Mouse (Mus musculus): ENCODE results near the gene Ddn.
A peak's percentile ranks its signal among the peaks of the same experiment; 100 is the strongest.

Gene Ddn

DNA sequence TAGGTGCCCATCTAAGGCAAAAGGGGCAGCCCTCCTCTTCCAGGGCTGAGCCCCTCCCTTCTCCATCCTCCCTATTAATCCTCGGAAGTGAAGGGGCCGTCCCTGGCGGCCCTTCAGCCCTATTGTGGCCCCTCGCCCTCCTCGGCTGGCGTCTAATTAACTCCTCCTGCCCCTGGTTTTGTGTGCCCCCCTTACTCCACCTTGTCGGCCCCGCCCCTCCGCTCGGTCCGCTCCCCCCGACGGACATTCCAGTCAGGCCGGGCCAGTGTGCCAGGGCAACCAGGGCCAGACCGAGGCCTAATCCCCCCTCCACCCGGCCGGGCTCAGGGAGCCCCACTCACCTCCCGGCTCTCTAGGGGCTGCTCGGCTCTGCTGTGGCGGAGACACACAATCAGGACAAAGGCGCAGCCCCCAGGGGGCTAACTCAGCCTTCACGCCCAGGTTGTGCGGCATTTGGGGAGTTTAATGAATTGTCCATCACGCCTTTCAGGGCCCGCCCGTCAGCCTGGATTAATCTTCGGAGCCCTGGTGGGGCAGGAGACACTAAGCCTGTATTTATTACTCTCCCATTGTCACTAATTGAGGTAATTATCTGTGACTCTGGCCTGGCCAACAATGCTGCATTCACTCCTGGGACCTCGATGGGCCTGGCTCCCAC is 11.3 kb downstream of the Ddn start:
- no peak for DNase-seq (ENCODE audit: low spot score)

DNA sequence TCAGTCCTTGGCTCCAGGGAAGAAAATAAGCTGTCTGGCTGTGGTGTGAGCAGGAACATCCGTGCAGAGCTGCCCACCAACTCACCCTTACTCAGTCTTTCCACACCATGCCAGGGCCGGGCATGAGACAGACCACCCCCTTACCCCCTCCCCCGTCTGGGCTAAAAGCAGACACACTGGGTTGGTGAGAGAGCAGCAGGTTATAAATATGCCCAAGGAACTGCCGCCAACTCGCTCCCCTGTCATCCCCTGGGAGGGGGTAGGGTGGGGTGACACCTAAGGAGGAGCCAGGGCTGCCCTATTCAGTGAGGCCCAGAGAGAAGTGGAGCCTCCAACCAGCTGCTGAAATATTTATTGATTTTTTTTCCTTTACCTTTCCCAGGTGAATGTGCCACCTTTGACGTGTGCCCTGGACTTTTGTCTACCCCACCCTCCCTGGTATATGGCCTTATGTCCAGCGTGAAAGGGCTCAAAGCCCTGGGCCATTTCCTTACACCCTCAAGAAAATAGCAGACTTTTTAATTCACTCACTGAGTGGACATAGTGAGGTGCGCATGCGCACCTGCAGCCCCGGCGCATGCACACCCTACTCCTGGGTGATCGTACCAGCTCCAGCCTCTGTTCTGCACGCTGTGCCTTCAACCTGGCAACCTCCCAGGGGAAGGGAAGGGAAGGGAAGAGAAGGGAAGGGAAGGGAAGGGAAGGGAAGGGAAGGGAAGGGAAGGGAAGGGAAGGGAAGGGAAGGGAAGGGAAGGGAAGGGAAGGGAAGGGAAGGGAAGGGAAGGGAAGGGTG is 12.3 kb downstream of the Ddn start:
- DNase-seq (ENCODE audit: low spot score) = no peak

DNA sequence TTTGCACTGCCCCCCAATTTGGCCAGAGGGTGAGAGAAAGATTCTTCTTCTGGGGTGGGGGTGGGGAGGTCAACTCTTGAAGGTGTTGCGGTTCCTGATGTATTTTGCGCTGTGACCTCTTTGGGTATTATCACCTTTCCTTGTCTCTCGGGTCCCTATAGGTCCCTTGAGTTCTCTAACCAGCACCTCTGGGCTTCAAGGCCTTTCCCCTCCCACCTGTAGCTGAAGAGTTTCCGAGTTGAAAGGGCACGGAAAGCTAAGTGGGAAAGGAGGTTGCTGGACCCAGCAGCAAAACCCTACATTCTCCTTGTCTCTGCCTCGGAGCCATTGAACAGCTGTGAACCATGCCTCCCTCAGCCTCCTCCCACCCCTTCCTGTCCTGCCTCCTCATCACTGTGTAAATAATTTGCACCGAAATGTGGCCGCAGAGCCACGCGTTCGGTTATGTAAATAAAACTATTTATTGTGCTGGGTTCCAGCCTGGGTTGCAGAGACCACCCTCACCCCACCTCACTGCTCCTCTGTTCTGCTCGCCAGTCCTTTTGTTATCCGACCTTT is 16.1 kb downstream of the Ddn start:
- no peak for DNase-seq (ENCODE audit: low spot score)

DNA sequence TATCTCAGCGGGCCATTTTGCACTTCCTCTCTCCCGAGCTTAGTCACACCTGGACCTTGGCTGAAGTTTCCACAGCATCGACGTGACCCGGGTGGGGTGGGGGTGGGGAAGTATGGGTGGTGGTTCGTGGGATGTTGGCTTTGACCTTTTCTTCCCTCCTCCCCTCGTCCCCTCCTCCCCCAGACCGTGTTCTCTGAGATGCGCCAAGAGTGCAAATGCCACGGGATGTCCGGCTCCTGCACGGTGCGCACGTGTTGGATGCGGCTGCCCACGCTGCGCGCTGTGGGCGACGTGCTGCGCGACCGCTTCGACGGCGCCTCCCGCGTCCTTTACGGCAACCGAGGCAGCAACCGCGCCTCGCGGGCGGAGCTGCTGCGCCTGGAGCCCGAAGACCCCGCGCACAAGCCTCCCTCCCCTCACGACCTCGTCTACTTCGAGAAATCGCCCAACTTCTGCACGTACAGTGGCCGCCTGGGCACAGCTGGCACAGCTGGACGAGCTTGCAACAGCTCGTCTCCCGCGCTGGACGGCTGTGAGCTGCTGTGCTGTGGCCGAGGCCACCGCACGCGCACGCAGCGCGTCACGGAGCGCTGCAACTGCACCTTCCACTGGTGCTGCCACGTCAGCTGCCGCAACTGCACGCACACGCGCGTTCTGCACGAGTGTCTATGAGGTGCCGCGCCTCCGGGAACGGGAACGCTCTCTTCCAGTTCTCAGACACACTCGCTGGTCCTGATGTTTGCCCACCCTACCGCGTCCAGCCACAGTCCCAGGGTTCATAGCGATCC is 16.9 kb downstream of the Ddn start:
- no peak for DNase-seq (ENCODE audit: low spot score)

DNA sequence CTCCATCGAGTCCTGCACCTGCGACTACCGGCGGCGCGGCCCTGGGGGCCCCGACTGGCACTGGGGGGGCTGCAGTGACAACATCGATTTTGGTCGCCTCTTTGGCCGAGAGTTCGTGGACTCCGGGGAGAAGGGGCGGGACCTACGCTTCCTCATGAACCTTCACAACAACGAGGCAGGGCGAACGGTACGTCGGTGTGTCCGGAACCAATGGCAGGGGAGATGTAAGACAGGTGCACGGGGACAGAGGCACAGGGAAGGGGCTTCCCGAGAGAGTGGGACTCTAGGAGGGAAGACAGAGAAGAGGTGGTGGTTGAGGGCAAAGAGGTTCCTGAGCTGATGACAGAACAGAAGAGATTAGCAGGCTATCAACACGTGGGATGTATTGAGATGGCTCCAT is 17.5 kb downstream of the Ddn start:
- no peak for DNase-seq (ENCODE audit: low spot score)

DNA sequence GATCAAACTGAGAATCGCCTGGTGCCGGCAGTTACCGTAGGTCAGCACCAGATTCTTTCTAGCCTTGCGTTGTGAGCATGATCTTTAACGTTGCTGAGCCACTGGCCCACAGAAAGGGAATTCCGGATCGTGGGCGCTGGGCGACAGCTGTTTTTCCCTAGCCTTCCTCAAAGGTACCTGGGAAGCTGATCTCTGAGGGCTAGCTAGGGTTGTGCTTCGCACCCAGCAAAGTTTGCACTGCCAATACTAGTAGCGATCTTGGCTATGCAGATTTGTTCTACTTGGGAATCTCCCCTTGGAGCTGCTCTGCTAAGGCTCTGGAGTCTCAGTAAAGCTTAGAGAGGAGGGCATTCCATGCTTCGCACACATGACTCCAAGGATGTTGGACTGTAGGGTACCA is 18.1 kb downstream of the Ddn start:
- no peak for DNase-seq (ENCODE audit: low spot score)

DNA sequence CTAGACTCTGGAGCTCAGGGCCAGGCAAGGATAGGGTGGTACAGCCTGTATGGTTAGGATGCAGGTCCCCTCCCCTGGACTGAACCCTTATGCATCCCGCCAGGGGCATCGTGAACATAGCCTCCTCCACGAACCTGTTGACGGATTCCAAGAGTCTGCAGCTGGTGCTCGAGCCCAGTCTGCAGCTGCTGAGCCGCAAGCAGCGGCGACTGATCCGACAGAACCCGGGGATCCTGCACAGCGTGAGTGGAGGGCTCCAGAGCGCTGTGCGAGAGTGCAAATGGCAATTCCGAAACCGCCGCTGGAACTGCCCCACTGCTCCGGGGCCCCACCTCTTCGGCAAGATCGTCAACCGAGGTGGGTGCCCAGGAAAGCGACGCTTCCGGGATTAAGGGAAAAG is 18.5 kb downstream of the Ddn start:
- DNase-seq (ENCODE audit: low spot score) = no peak

DNA sequence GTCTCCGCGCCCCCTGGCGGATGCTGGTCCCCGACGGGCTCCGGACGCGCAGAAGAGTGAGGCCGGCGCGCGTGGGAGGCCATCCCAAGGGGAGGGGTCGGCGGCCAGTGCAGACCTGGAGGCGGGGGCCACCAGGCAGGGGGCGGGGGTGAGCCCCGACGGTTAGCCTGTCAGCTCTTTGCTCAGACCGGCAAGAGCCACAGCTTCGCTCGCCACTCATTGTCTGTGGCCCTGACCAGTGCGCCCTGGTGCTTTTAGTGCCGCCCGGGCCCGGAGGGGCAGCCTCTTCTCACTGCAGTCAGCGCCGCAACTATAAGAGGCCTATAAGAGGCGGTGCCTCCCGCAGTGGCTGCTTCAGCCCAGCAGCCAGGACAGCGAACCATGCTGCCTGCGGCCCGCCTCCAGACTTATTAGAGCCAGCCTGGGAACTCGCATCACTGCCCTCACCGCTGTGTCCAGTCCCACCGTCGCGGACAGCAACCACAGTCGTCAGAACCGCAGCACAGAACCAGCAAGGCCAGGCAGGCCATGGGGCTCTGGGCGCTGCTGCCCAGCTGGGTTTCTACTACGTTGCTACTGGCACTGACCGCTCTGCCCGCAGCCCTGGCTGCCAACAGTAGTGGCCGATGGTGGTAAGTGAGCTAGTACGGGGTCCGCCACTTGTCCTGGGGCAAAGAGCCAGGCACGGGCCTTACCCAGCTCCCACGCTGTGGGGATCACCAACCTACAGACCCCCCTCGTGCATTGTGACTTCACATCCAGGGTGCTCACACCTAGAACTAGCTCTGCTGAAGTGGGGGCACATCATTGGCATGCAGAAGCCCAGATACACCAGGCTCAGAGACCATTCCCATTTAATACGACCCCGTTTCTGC is 19.4 kb downstream of the Ddn start, which contains the start of gene Wnt1:
TSS of gene Wnt1 (plus strand) at position 197 of the 875 bp plus-strand sequence.
- no peak for DNase-seq (ENCODE audit: low spot score)

DNA sequence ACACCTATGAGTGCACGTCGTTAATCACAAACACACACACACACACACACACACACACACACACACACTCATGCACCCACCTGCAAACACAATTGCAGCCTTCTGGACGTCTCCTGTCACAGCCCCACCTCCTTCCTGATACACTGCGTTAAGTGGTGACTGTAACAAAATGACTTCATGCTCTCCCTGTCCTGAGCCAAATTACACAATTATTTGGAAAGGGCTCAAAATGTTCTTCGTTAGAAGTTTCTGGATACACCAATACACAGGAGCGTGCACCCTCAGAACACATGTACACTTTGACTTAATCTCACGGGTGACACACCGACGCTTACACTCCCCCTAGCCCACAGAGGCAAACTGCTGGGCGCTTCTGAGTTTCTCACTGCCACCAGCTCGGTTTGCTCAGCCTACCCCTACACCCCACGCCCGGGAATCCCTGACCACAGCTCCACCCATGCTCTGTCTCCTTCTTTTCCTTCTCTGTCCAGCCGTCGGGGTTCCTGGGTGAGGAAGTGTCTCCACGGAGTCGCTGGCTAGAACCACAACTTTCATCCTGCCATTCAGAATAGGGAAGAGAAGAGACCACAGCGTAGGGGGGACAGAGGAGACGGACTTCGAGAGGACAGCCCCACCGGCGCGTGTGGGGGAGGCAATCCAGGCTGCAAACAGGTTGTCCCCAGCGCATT is 20.2 kb downstream of the Ddn start:
- peak; percentile 67 for DNase-seq (ENCODE audit: low spot score)

DNA sequence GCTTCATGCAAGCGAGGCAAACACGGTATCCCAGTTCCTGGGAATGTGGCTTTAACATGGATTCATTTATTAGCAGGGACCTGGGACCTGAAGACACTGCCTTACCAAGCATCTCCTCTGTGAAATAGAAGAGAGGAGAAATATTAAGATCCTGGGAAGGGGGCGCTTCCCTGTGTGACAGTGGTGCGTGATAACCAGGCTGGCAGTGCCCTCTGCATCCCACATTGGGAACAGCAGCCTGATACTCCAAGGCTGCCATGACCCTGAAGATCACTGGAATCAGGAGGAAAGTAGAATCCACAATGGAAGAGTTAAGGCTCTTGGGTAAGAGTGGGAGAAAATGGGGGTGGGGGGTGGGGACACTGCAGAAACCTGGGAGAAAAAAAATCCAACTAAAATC is 21.4 kb downstream of the Ddn start:
- peak; percentile 29 for DNase-seq (ENCODE audit: low spot score)

DNA sequence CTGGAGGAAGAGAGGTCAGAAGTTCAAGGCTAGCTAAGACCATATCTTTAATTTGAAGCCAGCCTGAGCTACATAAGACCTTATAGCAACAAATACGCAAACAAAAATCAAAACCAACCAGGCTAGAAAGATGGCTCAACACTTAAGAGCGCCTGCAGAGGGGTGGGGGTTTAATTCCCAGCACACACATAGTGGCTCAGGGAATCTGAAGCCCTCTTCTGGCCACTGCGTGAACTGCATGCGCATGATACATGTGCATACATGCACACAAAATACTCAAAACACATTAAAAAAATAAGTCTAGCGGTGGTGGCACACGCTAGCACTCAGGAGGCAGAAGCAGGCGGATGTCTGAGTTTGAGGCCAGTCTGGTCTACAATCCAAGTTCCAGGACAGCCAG is 23.5 kb downstream of the Ddn start:
- DNase-seq (ENCODE audit: low spot score) = no peak

DNA sequence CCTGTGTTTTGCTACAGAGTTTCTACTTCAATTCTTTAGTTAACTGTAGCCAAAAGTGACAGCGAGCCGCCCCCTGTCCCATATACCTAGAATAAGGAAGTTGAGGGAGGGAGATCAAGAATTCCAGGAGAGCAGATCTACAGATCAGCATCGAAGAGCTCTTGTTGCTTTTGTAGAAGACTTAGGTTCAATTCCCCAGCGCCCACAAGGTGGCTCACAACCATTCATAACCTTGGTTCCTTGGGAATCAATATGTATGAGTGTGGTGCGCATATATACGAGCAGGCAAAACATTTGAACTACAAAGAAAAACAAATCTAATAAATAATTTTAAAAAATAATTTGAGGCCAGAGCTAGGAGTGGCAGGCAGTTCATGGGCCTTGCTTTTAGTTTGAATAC is 28.1 kb downstream of the Ddn start:
- DNase-seq (ENCODE audit: low spot score) = no peak

DNA sequence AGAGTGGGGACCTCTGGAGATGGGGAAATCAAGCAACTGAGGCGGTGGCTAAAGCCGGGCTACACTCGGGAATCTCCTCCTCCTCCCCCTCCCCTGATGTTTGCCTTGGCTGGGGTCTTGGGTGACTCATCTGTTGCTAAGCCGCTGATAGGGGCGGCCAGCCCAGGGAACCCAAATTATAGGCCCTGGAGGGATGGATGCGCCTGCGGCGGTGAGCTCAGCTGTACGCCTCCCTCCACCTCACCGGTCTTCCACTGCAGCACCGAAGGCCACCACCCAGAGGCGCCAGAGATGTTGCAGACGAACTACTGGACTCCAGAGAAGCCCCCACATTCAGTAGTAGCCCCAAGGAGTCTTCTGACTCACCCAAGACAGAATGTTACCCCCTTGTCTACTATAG is 28.7 kb downstream of the Ddn start:
- DNase-seq (ENCODE audit: low spot score) = no peak

DNA sequence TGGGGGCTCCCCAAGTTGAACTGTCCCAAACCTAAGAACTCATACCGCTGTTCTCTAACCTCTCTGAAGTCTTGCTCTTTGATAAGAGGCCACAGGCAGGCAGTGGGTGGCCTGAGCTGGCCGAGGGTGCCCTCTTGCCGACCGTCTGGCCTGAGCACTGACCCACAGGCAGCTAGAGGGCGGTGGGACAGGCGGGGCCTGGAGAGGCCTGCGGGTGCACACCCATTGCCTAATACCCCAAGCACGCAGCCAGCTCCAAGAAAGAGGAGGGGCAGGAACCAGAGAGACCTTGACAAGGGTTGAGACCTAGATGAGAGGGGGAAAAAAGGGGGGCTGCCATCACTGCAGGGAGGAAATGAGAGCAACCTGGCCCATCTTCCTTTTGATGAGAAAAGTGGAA is 29.2 kb downstream of the Ddn start:
- DNase-seq (ENCODE audit: low spot score) = peak; percentile 25

DNA sequence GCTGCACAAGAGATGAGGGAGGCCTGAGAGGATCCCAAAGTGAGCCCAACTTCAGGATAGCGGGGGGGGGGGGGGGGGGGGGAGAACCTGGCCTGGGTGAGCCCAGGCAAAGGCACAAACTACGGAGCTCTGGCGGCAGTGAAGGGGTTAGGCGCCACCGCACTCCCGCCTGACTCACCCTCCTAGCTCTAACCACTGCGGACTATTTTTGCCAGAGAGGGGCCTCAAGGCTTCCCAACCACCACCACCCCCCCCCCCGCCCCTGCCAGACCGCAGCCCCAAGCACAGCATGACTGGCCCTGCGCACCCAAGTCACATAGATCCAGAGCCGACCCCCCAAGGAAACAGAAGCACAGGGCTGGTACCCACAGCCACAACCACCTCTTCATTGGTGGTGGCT is 30.5 kb downstream of the Ddn start:
- DNase-seq (ENCODE audit: low spot score) = no peak

DNA sequence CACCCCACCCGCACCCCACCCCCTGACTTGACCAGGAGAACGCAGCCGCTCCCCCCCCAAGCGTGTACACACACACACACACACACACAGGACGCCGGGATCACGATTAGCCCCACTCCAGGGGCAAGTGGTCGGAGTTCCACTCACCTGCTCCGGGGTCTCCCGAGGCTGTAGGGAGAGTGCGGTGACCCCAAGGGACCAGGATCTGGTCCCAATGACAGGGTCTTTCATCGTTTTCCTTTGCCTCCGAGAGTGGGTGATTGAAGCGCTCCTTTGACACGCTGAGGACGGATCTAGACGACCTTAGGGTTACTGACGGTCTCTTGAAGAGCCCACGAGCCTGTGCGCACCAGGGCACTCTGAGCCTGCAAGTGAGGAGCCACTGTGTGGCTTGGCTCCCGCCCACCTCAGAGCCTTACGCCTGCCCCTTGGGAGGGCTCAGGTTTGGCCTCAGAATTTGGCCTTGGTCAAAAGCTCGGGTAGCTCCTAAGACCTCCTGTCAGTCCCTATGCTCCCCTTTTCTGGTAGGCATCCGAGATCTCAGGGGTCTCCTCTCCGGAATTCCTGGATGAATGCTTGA is 31.0 kb downstream of the Ddn start:
- DNase-seq (ENCODE audit: low spot score) = no peak

DNA sequence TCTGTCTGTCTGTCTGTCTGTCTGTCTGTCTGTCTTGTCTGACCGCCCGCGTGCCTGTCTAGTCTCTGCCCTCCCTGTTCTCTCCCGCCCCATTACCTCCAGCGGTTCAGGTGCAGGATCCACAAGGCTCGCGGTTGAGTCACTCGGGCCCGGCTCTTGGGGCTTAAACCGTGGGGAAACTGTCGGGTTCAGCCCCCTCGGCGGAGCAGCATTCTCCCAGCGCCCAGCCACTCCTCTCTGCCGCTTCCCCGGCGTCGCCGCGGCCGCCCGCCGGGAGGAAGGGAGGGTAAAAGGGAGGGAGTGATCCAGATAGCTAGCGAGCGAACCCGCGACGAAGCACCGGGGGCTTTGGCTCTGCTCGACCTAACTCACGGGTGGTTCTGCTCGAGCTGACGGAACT is 31.5 kb downstream of the Ddn start, which contains the start of gene Wnt10b:
TSS of gene Wnt10b (minus strand) at position 389 of the 400 bp plus-strand sequence.
- no peak for DNase-seq (ENCODE audit: low spot score)

DNA sequence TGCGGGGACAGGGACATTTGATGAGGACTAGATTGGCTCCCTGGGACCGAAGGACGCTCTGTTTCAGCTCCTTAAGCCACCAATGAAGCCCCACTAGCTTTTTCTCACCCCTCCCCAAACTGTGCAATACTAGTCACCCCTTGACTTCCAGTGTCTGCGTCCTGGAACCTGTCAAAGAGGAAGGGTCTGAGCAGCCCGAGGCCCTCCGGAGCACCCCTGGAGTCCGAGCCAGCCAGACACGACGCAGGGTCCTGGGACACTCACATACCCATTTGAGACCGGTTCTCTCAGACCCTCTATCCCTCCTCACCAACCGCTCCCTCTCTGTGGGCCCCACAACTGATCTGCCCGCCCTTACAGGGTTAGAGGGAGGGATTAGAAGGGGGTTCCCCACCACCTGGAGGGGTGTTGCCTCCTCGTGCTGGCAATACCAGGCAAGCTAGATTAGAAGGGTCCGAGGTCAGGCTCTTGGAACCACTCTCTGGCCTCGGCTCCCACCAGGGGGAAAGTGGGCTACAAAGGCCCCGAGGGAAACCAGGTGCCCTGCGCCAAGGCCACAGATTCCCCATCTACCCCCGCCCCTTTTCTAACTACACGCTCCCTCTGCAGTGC is 32.2 kb downstream of the Ddn start:
- no peak for DNase-seq (ENCODE audit: low spot score)

DNA sequence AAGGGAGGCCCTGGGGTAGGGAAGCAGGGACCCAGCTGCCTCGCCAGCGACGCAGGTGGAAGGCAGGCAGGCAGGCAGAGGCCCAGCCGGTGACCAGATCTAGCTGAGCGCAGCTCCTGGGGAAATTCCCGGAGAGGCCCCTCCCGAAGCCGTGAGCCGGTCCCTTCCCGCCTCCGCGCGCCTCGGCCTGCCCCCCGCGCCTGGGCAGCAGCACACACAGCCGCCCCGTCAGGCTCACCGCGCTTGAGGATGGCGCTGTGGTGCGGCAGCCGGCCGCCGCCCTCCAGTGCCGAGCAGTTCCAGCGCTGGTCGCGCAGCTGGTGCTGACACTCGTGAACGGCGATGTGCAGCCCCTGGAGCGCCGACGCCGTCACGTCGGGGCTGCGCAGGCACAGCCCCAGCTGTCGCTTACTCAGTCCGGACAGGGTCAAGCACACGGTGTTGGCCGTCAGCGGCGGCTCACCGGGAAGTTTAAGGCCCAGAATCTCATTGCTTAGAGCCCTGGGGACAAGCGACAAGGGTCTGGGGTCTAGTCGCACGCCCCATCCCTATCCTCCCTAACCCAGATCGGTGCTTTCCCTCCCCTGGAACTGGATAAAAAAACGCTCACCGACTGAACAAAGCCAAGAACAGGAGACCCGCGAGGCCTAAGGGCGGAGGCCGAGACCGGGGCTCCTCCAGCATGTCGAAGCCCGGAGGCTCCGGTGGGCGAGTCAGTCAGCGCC is 32.8 kb downstream of the Ddn start:
- DNase-seq (ENCODE audit: low spot score) = no peak

All from adipocyte (in vitro differentiated cells).